In genomic region chr2:62715260-62715659, GRCm38 (mm10) we compare ENCODE assay signal across 32 mouse cellular contexts.
"Had no signal": no experiment of that assay in that cellular context is flagged by ENCODE, and none has a peak within 500 bp of the region (broad histone marks: within the 10 kb centered on the region; RNA-seq: fewer than 3 reads in every experiment).

No protein-coding gene starts in this region.

- H3K9ac ChIP-seq: limb, embryonic 12.5 days; limb, embryonic 13.5 days; limb, embryonic 15.5 days; liver, embryonic 12.5 days; liver, embryonic 13.5 days; liver, embryonic 14.5 days; liver, embryonic 15.5 days; liver, postnatal 0 days; lung, embryonic 14.5 days; lung, embryonic 15.5 days; midbrain, embryonic 12.5 days; midbrain, embryonic 13.5 days; neural tube, embryonic 12.5 days had no signal

- ATAC-seq: liver, embryonic 12.5 days; liver, postnatal 0 days; lung, postnatal 0 days; midbrain, embryonic 13.5 days; midbrain, embryonic 16.5 days had no signal

- H3K4me1 ChIP-seq: limb, embryonic 10.5 days; limb, embryonic 12.5 days; limb, embryonic 13.5 days; limb, embryonic 15.5 days; liver, embryonic 12.5 days; liver, embryonic 13.5 days; liver, embryonic 15.5 days; lung, embryonic 15.5 days; megakaryocyte, embryonic 14.5 days; midbrain, embryonic 10.5 days; midbrain, embryonic 12.5 days; midbrain, embryonic 13.5 days; neural tube, embryonic 12.5 days had no signal

- DNase-seq: left cerebral cortex, postnatal 4 days; liver; liver, embryonic 13.5 days; liver, postnatal 0 days; lung, adult 18-20 months; lung, adult 2 months; lung, embryonic 14.5 days; lung, postnatal 10 days; lung, postnatal 14 days; lung, postnatal 36 days; lung, postnatal 4 days; midbrain, embryonic 14.5 days had no signal

- H3K27me3 ChIP-seq: limb, embryonic 12.5 days; limb, embryonic 13.5 days; limb, embryonic 15.5 days; liver, embryonic 12.5 days; liver, embryonic 13.5 days; liver, embryonic 15.5 days; lung, embryonic 15.5 days; megakaryocyte, embryonic 14.5 days; midbrain, embryonic 12.5 days; midbrain, embryonic 13.5 days; neural tube, embryonic 12.5 days had no signal

- H3K4me3 ChIP-seq: left cerebral cortex, adult 2 months; limb, embryonic 10.5 days; limb, embryonic 12.5 days; limb, embryonic 13.5 days; limb, embryonic 15.5 days; liver, embryonic 12.5 days; liver, embryonic 13.5 days; liver, embryonic 15.5 days; lung, embryonic 15.5 days; megakaryocyte, embryonic 14.5 days; midbrain, embryonic 10.5 days; midbrain, embryonic 12.5 days; midbrain, embryonic 13.5 days; myocyte; neural tube, embryonic 12.5 days had no signal

- H3K36me3 ChIP-seq: limb, embryonic 10.5 days; limb, embryonic 12.5 days; limb, embryonic 13.5 days; limb, embryonic 15.5 days; liver, embryonic 12.5 days; liver, embryonic 13.5 days; liver, embryonic 15.5 days; lung, embryonic 15.5 days; midbrain, embryonic 10.5 days; midbrain, embryonic 12.5 days; neural tube, embryonic 12.5 days had no signal

- H3K9me3 ChIP-seq: limb, embryonic 10.5 days; limb, embryonic 12.5 days; limb, embryonic 13.5 days; limb, embryonic 15.5 days; liver, embryonic 12.5 days; liver, embryonic 13.5 days; liver, embryonic 15.5 days; lung, embryonic 15.5 days; megakaryocyte, embryonic 14.5 days; midbrain, embryonic 10.5 days; midbrain, embryonic 12.5 days; midbrain, embryonic 13.5 days; neural tube, embryonic 12.5 days had no signal

- H3K27ac ChIP-seq: left cerebral cortex, adult 2 months; limb, embryonic 10.5 days; limb, embryonic 12.5 days; limb, embryonic 13.5 days; limb, embryonic 15.5 days; liver, embryonic 12.5 days; liver, embryonic 13.5 days; liver, embryonic 14.5 days; liver, embryonic 15.5 days; lung, embryonic 15.5 days; macrophage; midbrain, embryonic 10.5 days; midbrain, embryonic 12.5 days; midbrain, embryonic 13.5 days; neural tube, embryonic 12.5 days had no signal

- H3K4me2 ChIP-seq: limb, embryonic 12.5 days; limb, embryonic 13.5 days; limb, embryonic 15.5 days; liver, embryonic 11.5 days; liver, embryonic 12.5 days; liver, embryonic 13.5 days; liver, embryonic 15.5 days; lung, embryonic 14.5 days; lung, embryonic 15.5 days; midbrain, embryonic 11.5 days; midbrain, embryonic 12.5 days; midbrain, embryonic 13.5 days; neural tube, embryonic 12.5 days had no signal
